Mouse (Mus musculus): ENCODE results near the gene Mrpl58.
A peak's percentile ranks its signal among the peaks of the same experiment; 100 is the strongest.

DNA sequence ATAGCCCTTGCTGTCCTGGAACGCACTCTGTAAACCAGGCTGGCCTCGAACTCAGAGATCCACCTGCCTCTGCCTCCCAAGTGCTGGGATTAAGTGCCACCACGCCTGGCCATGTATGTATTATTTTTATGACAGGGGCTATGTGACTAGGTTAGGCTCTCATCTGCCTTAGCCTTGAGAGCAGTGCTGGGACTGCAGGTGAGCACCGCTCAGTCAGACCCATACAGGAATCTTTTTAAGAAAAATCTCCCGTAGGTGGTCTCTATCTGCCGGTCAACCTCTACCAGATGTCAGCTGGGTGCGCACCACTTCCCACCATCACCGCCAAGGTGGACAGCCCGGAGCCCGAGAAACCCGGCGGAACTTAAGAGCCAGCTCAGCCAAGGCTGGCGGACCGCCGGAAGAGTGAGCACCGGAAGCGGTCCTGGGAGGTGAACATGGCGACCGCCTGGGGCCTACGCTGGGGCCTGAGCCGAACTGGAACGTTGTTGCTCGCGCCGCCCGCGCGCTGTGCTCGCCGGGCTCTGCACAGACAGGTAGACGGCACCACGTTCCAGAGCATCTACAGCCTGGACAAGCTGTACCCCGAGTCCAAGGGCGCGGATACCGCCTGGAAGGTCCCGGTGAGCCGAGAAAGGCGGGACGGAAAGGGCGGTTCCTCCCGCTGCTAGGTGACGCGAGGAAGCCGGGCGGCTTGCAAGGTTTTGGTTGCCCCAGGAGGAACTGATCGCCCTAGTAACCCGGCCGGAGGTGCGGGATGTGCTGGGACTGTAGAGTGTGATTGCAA lies at the start of gene Mrpl58:
- TF ChIP-seq CTCF (IDR thresholded peaks at IDR 0.05; ENCODE audit: low read depth) (no peak), EP300 (IDR thresholded peaks at IDR 0.05; ENCODE audit: low read depth) (peak; percentile 49; the same call in 1 of the 2 replicates)
